Mouse (Mus musculus) frontal cortex, postnatal 10 days (tissue): Measurements from ENCODE around the gene Gm20532.

Experiments used
- DNase-seq, 2 experiments: peaks; one replicate each; pipeline ENCODE4 v3.0.0; 2022; ENCODE audit warnings: low spot score in 2 of 2, mixed read lengths in 1 of 2

The Gm20532 gene

DNA sequence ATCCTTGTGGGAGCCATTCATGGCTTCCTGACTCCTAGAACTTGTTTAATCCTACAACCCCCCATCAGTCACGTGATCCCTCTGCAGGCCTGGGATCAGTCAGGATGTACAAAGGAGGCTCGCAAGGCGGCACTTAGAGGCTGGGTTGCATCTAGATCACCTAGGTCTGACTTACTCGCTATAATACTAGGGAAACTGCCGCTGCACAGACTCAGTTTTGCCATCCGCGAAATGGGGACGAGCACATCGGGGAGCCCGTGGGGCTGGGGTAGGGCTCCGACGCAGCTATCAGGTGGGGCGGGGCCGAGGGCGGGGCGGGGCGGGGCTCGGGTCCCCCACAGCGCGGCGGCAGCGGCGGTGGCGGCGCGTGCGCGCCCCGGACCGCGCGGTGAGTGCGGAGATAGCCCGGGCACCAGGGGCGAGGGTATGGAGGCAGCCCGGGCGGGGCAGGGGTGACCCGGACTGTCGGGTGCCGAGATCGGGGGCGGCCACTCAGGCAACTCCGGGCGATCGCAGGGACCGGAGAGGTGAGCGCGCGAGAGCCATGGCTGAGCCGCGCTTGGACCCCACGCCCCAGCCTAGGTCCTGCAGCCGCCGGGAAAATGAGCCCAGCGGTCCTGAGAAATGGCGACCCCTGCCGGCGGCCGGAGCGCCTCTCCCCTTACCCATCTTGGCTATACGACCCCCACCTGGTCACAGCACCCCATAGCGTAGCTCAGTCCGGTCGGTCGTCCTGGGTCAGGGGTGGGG is at the start of gene Gm20532:
Gm20532 (plus strand) TSS at position 346 of the 750 bp plus-strand sequence.
- DNase-seq = peak in 1 of 2 experiments; percentile 66

DNA sequence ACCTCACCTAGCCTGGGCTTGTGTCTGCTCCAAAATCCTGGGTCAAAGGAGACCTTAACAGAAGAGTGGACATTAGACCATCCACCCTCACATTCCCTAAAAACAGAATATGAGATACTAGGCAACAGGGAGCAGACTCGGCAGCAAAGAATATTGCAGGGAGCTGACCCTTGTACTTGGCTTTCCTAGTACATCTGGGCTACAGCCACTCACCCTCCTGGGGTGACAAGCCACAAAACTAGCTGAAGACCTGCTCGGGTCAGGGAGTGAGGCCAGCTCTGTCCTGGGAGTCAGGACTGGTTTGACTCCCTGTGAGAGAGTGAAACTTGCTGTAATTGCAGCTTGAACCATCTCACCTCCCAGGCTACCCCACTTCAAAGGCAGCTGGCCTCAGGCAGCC is 46.9 kb upstream of the Gm20532 start:
- DNase-seq = no peak

- DNase-seq = no peak
Measured at GRCm38 (mm10) chr2:26540721-26541120, 45.7 kb upstream of the Gm20532 start.

- no peak for DNase-seq
Measured at GRCm38 (mm10) chr2:26541258-26541910, 45.1 kb upstream of the Gm20532 start.

- no peak for DNase-seq
Measured at GRCm38 (mm10) chr2:26543155-26543554, 43.3 kb upstream of the Gm20532 start.

- no peak for DNase-seq
Measured at GRCm38 (mm10) chr2:26543768-26544167, 42.7 kb upstream of the Gm20532 start.

DNA sequence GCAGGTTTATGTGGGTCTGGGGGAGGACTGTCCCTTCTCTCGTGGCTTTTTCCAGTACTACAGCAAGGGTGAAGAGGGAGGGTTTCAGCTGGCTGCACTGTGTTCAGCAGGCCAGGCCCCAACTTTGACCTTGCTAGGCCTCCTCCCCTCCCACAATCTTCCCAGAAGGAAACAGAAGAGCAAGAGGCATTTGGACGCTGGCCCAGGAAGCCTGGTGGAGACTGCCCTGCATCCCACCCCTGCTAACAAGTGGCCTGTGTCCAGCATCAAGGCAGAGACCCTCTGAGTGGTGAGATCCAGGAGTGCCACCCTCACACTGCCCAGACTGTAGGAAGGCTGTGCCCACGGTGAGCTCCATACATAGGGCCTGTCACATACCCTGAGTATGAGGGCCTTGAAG is 42.2 kb upstream of the Gm20532 start:
- no peak for DNase-seq

DNA sequence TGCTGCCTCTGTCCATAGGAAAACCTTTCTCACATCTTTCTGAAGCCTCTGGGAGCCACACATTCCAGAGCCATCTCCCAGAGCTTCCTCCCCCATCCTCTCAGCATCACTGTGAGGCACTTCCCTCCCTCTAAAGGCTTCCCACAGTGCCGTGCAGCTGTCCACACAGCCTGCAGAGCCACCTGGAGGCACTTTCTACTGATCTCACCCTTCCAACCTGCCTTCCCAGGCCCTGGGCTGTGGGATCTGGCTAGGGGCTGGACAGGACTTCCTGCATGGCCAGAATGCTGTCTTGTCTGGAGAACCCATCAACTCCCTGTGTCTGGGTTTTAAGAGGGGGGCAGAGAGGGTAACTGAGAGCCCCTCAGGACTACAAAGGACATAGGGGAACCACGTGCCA is 39.0 kb upstream of the Gm20532 start:
- no peak for DNase-seq

- no peak for DNase-seq
Measured at GRCm38 (mm10) chr2:26549801-26550200, 36.6 kb upstream of the Gm20532 start.

DNA sequence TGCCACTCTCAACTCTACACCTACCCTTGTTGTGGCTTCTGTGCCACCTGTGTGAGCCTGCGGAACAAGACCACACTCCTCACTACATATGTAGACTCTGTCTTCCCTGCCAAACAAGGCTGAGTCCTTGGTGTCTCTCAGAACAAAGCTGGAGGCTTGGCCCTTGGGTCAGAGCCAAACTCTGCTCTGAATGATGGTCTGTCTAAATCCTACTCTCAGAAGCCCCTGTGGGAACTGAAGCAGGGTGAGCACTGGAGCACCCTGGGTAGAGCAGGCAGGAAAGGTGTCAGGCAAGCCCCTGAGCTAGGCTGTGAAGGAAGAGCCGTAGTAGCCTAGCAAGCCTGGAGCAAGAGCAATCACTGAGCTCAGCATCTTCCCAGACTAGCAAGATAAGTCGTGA is 36.2 kb upstream of the Gm20532 start:
- no peak for DNase-seq

GRCm38 (mm10) chr2:26550777-26551176 is 35.7 kb upstream of the Gm20532 start:
- DNase-seq = no peak

DNA sequence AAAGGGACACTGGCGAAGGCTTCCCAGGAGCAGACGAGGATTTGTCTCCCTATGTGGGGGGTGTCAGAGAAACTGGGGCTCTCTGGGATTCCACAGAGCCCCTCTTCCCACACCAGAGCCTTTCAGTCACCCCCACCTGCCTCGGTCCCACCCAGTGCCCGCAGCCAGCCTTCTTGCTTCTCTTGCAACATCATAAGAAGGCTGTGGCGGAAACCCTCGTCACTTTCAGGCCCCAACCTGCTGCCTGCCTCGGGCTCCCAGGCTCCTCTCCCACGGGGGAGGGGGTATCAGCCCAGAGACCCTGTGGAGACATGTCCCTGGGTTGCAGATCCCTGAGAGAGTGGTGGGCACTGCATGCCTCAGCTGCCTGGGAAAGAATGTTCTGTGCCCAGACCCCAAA is 35.0 kb upstream of the Gm20532 start:
- DNase-seq = no peak

- DNase-seq = no peak
Measured at GRCm38 (mm10) chr2:26552066-26552465, 34.4 kb upstream of the Gm20532 start.

DNA sequence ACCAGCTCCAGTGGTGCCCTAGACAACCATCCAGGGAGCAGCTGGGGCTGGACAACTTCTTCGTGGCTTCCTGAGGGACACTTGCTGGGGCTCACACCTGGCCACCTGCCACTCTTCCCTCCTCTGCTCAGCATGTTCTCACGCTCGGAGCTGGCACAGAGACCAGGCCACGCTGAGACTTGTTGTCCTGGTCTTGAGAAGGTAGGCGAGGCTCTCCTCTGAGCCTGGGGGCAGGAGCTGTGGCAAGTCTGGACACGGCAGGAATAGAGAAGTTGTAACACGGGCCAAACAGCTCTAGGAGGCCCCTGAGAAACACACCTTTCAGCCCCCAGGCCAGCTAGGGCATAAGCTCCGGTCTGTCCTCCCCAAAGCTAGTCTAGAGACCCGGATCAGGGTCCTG is 32.5 kb upstream of the Gm20532 start:
- DNase-seq = no peak

DNA sequence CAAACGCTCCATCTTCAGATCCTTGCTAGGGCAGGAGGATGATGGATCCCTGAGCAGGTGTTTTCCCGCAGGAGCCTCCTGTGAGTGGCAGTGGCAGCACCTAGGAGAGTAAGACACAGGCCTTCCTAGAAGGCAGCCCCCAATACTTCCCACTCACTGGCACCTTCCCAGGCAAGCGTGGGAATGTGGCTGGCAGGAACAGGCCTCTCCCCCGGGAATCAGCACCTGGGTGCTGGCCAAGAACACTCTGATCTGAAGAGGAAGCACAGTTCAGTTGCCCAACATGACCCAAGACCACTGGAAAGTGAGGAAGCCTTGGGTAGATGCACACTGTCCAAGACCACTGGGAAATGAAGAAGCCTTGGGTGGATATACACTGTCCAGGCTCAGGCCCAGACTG is 31.4 kb upstream of the Gm20532 start:
- no peak for DNase-seq

GRCm38 (mm10) chr2:26556535-26556993 is 29.9 kb upstream of the Gm20532 start:
- DNase-seq = no peak

- DNase-seq = no peak
Measured at GRCm38 (mm10) chr2:26560506-26560905, 25.9 kb upstream of the Gm20532 start.

DNA sequence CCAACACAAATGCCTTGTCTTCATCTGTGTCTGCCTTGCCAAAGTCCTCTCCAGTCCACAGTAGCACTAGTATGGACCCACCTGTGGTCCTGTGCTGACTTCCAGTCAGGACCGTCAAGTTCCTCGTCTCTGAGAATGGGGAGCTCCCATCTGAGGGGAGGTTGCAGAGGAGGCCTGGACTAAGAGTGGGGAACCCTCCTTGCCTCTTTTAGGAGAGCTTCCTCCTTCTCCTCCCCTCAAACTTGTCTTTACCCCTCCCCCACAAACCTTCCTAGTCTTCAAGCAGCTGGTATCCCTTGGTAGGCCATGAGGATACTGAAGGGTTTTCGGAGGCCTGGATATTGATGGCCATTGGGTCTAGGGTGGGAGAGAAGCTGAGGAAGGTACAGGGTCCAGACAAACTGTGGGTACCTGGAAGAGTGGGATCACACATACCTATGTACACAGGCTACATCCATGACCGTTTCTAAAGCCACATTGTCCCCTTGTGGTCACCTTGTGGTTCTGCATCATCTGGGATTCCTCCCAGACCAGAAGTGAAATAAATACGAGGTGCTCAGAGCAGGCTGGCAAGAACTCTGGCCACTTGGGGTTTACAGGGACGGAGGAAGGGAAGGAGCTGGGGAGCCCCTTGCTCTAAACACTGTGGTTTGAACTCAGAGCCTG is 25.0 kb upstream of the Gm20532 start:
- no peak for DNase-seq

- no peak for DNase-seq
Measured at GRCm38 (mm10) chr2:26566221-26566620, 20.2 kb upstream of the Gm20532 start.

DNA sequence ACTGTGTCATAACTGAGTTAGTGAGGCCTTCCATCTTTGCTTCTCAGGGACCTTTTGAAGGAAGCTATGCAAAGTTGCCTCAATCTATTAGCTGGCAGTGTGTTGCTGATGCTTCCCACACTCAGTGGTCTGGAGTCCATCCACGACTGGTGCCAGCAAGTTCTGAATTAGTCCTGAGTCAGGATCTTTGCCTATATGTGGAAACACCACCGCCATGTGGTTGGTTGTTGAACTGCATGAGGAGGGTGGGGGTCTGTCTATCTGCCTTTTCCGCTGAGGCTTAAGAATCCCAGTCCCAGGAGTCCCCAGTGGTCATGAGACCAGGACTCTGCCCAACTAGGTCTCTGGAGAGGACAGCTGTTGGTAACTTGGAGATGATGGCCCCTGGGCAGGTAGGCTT is 16.4 kb upstream of the Gm20532 start:
- DNase-seq = peak in 1 of 2 experiments; percentile 45

GRCm38 (mm10) chr2:26571400-26571799 is 15.0 kb upstream of the Gm20532 start:
- no peak for DNase-seq

DNA sequence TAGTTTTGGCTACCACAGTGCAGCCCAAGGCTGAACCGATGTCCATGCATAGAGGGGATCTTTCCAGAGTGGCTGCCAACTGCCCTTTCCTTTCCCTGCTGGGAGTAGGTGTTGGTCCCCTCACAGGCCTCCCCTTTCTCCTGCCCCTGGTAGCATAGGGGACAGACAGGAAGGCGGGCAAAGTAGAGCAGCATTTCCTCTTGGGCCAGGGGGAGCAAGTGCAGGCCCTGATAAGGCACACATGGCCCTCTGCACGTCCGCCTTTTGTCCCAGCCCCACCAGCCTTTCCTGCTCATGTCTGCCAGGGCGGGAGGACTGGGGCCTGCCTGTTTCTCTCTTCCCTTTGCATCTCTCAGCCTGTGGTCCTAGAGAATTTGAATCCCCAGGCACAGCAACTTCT is 14.6 kb upstream of the Gm20532 start:
- no peak for DNase-seq

DNA sequence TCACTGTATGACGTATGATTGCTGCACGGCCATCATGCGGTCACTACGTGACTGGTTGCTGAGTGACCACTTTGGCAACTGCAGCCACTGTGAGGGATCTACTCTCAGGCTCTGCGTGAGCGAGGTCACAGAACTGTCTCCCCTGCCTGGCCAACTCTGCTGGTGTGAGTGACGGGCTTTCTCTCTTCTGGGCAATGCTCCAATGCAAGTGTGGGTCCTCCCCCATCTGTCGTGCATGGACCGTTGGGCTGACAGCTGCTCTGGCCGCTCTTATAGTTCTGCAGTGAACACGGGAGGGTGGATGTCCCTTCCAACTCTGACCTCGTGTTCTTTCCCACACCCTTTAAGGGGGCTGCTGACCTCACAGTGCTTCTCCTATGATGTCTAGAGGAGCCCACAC is 13.0 kb upstream of the Gm20532 start:
- peak; percentile 38 to 58 for DNase-seq
